Mouse (Mus musculus) C2C12 (cell line): ENCODE results near the gene Zbtb32.

Experiments used
- CEBPB ChIP-seq: IDR thresholded peaks from one replicate; pipeline ENCODE4 v1.6.1; 2011; ENCODE audit warnings: low read depth, mild to moderate bottlenecking, control low read depth, moderate library complexity
- CTCF ChIP-seq: IDR thresholded peaks from one replicate; pipeline ENCODE4 v1.5.1; 2011; ENCODE audit not compliant: control insufficient read depth, insufficient read depth, insufficient read length
- MAX ChIP-seq: IDR thresholded peaks from one replicate; pipeline ENCODE4 v1.6.1; 2011; ENCODE audit warnings: mild to moderate bottlenecking, control low read depth
- MYOD1 ChIP-seq: IDR thresholded peaks from one replicate; pipeline ENCODE4 v1.6.1; 2011; ENCODE audit warnings: low read depth; ENCODE audit not compliant: control insufficient read depth, insufficient read length
- USF1 ChIP-seq: IDR thresholded peaks from one replicate; pipeline ENCODE4 v1.6.1; 2011; ENCODE audit warnings: low read depth, mild to moderate bottlenecking, control low read depth, moderate library complexity

- TF ChIP-seq USF1 = no peak
- no peak for TF ChIP-seq CTCF
- no peak for TF ChIP-seq MYOD1
- no peak for TF ChIP-seq MAX
- no peak for TF ChIP-seq CEBPB
These were observed 2.6 kb downstream of the Zbtb32 start for GRCm38 (mm10) chr7:30596093-30596492.
